Mouse (Mus musculus): ENCODE results near the gene H2afz.
"Not testable (repeated sequence)": the region's sequence is repeated elsewhere in the genome, so short reads cannot be mapped to it uniquely, and the experiment has no call there.

Gene H2afz

GRCm38 (mm10) chr3:137864124-137864987 lies at the start of gene H2afz:
H2afz (plus strand) TSS chr3:137864487.
- DNase-seq (ENCODE audit: low spot score), result peak; percentile 97

DNA sequence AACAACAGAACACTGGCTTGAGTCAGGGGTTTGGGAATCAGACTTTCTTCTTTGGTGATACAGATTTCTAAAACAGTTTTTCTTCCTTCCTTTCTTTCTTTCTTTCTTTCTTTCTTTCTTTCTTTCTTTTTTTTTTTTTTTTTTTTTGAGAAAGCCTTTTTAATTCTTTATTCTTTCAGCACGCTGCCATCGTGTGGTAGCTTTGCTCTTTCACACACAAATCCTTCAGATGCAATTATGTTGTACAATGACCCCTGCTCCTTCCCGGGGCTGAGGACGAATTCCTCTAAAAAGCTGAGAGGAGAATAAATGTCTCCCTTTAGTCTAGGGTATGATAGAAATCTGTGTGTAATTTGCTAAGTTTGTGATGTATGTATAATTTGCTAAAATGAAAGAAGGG lies 45.6 kb upstream of the H2afz start:
- peak; percentile 25 for DNase-seq (ENCODE audit: low spot score)

DNA sequence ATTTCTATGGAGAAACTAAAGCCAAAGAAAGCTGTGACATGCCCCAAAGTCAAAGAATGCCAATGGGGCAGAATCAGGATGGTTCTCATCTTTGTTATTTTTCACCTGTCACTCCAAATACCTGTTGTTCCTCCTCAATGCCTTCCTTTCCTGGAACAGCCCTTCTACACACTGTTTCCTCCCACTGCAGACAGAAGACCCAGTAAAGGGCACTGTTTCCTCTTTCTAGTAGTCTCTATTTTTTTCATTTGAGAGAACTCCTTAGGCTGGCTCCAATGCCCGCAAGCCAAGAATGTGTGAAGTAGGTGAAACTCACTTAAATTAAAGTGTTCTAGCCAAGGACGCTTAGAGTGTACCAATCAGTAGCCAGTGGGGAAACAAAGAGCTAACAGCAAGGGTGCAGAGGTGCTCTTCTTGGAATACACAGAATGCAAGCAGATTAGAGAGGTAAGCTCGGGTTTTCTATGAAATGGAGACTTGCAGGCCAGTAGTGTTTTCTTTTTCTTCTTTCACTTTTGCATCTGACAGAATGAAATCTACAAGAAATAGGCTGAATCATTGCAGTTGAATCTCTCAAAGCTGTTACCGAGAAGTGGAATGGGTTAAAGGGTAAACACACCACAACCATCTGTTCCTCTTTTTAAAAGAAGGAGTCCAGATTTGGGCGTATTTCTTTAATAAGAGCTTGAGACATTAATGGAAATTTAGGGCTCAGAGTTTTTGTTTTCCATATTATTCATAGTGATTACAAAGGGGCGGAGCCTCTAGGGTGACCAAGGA lies 43.4 kb upstream of the H2afz start:
- DNase-seq (ENCODE audit: low spot score), result no peak

DNA sequence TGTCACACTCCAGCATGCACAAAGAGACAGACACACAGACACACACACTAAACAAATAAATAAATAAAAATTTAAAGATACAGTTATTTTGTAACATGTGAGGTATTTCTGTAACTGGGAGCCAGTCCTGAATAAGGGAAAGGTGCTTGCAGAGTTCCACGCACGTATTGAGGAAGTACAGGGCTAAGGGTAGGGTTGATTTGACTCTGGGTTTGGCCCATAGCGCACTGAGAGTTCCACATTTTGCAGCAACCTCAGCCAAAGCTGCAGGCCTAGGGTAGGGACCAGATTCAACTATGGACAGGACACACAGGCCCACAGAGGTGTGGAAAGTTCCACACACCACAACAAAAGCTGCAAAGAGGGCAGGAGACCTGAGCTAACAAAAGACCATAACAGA lies 41.0 kb upstream of the H2afz start:
- no peak for DNase-seq (ENCODE audit: low spot score)

GRCm38 (mm10) chr3:137827678-137828077 lies 36.6 kb upstream of the H2afz start:
- DNase-seq (ENCODE audit: low spot score), result peak; percentile 24

DNA sequence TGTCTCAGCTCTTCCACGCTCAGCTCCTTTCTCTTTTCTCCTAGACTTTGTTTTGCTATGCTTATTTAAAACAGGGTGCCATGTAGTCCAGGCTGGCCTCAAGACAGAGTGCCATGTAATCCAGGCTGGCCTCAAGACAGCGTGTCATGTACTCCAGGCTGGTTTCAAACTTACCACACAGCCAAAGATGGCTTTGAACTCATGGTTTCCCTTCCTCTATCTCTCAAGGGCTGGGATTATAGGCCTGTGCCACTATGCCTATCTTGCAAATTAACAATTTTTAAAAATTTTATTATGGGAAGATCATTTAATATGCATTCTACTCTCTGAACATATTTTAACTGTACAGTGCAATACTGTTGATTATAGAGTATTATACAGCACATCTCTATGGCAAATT lies 33.1 kb upstream of the H2afz start:
- DNase-seq (ENCODE audit: low spot score), result no peak

GRCm38 (mm10) chr3:137833128-137833527 lies 31.2 kb upstream of the H2afz start:
- no peak for DNase-seq (ENCODE audit: low spot score)

DNA sequence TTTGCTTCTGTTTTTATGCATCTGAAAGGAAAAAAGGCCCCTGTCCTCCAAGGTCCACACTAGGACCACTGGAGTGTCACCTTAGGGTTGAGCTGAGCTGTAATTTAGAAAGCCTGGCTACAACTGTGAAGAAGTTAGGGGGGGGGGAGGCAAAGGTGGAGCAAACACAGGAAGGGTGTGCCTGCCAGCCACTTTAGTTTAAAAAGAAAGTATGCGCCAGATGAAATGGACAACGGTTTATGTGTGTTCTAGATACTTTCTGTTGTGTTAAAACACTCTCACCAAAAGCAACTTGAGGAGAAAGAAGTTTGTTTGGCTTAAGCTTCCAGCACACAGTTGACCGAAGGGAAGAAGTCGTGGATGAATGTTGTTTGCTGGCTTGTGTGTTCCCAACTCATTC lies 30.6 kb upstream of the H2afz start:
- no peak for DNase-seq (ENCODE audit: low spot score)

- no peak for DNase-seq (ENCODE audit: low spot score)
These were observed 27.7 kb upstream of the H2afz start for GRCm38 (mm10) chr3:137836543-137836942.

DNA sequence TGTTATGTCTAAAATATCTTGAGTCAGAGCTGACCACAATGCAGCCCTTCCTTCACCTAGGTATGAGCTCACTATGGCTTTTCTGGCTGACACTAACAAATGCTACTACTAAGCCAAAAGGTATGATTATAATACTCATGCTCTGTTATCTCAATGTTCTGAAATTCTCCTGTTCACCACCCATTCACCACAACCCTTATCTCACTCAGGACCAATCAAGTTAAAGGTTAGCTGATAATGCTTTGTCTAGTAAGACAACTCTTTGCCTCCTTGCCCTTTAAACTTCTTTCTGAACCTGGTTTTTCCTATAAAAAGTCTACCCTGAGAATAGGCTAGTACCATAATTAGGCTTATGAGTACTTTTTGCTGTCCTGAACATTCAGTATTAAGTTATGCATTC lies 26.1 kb upstream of the H2afz start:
- DNase-seq (ENCODE audit: low spot score), result no peak

- DNase-seq (ENCODE audit: low spot score), result no peak
These were observed 21.3 kb upstream of the H2afz start for GRCm38 (mm10) chr3:137842944-137843343.

DNA sequence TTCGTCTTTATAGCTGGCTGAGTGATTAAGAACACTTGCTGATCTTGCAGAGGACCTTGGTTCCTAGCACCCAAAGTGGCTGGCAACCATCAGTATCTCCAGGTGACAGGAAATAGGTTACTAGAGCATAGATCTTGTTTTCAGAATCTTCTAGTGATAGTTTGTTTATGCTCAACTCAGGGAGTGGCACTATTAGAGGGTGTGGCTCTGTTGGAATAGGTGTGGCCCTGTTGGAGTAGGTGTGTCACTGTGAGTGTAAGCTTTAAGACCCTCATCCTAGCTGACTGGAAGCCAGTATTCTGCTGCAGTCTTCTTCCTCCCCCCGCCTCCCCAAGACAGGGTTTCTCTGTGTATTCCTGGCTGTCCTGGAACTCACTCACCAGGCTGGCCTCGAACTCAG lies 20.0 kb upstream of the H2afz start:
- DNase-seq (ENCODE audit: low spot score), result no peak

DNA sequence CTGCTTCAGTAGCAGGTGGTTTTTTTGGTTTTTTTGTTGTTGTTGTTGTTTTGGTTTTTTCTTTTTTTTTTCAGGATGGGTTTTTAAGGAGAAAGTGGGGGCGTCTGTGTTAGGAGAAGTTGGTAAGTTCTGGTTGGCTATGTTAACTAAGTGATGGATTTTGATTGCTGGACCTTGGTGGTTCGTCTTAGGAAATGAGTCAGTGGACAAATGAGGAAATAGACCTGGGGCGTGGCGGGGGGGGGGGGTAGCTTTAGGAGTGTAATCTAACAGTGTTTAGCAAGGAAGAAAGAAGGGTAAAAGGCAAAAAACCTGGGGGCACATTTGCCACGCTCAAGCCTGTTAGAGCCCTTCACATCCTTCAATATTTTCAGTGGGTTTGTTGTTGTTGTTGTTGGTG lies 17.7 kb upstream of the H2afz start:
- no peak for DNase-seq (ENCODE audit: low spot score)

DNA sequence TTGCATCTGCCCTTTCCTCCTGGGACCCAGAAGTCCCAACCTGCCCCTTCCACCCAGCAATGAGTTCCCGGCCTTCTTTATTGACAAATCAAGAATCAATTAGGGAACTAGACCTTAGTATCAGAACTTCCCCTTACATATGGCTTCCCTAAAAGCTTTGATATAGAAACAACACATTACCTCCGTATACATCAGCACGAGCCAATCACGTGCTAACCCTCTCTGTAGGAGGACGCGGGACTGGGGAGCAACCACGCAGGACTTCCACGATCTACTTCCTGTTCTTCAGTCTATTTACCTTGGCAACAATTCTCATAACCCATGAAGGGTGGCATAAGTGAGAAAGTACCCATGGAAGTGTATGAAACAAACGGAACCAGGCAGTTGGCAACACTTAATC lies 15.9 kb upstream of the H2afz start:
- no peak for DNase-seq (ENCODE audit: low spot score)

DNA sequence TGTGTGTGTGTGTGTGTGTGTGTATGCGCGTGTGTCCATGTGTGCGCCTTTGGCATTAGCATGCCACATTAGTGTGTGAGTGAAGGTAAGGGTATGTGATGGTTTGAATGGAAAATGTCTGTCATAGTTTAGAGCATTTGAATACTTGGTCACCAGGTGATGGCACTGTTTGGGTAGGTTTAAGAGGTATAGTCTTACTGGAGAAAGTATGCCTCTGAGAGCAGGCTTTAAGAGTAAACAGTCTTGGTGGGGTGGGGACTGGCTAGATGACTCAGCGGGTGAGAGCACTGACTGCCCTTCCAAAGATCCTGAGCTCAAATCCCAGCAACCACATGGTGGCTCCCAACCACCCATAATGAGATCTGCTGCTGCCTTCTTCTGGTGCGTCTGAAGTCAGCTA lies 14.6 kb upstream of the H2afz start:
- peak; percentile 38 for DNase-seq (ENCODE audit: low spot score)

GRCm38 (mm10) chr3:137851196-137851595 lies 13.1 kb upstream of the H2afz start:
- no peak for DNase-seq (ENCODE audit: low spot score)

DNA sequence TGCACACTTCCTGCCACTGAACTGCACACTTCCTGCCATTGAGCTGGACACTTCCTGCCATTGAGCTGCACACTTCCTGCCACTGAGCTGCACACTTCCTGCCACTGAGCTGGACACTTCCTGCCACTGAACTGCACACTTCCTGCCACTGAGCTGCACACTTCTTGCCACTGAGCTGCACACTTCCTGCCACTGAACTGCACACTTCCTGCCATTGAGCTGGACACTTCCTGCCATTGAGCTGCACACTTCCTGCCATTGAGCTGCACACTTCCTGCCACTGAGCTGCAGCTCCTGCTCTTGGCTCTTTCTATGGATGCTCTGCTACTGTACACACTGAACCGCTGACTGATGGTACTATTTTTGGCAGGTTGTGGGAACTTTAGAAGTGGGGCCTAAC lies 11.3 kb upstream of the H2afz start:
- DNase-seq (ENCODE audit: low spot score), result not testable (repeated sequence)

- DNase-seq (ENCODE audit: low spot score), result peak; percentile 67
These were observed 9.0 kb upstream of the H2afz start for GRCm38 (mm10) chr3:137855328-137855727.

DNA sequence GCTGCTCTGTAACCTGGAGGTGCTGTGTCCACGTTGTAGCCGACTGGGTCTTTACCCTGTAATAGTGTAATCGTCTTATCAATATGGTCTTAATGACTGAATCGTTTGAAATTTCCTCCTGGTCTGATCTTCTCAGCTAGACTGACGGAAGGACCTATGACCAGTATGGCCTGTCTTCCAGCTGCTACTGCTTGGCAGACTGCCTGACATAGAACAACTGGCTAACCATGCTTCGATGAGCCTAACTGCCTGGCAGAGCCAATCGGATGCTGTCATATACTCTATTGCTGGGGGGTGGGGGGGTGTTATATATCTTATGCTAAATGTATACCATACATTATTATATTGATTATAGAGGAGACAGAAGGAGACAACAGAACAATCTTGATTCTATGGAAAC lies 8.2 kb upstream of the H2afz start:
- peak; percentile 52 for DNase-seq (ENCODE audit: low spot score)

DNA sequence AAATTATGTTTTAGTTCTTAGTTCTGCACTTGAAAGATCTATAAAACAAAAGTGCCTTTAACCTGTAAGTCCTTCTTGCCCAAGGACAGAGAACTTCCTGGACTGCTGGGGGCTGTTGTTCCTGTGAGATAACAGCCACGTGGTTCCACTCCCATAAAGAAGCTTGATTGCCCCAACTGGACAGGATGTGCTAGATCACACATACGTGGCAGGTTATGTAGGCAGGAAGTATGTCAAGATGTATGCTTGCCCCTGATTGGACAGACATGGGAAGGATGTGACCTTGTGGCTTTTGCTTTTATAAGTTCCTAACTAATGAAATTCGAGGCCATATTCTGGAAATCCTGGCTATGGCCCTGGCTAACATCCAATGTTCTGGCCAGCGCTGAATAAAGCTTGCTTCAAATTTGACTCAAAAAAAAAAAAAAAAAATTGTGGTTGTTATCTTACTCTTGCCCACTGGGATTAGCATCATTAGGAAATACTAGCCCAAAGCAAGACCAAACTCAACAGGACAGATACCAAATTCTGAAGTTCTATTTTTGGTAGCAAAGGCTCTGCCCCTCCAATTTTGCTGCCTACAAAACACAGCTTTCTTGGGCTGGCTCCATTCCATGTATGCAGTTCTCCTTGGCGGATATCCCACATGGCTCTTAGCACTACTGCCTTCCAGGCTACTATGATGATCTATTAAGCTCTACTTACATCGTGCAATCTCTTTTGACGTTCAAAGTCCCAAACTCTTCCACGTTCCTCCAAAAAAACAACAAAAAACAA lies 3.7 kb upstream of the H2afz start:
- DNase-seq (ENCODE audit: low spot score), result peak; percentile 34

- DNase-seq (ENCODE audit: low spot score), result no peak
These were observed 2.9 kb upstream of the H2afz start for GRCm38 (mm10) chr3:137861436-137861835.

- no peak for DNase-seq (ENCODE audit: low spot score)
These were observed 1.7 kb upstream of the H2afz start for GRCm38 (mm10) chr3:137862600-137862999.
